Mouse (Mus musculus) right cerebral cortex, adult 2 months (tissue): ENCODE results near the gene Adcy5.

Experiments used
- DNase-seq, 2 experiments: peaks; one replicate each; pipeline ENCODE4 v3.0.0; 2021 to 2022; ENCODE audit warnings: low spot score in 2 of 2

Adcy5 gene

GRCm38 (mm10) chr16:35205681-35206080 lies 51.0 kb downstream of the Adcy5 start:
- no peak for DNase-seq

- DNase-seq: no peak
These were observed 51.7 kb downstream of the Adcy5 start for GRCm38 (mm10) chr16:35206426-35206825.

GRCm38 (mm10) chr16:35208796-35209195 lies 54.1 kb downstream of the Adcy5 start:
- no peak for DNase-seq

- no peak for DNase-seq
These were observed 55.1 kb downstream of the Adcy5 start for GRCm38 (mm10) chr16:35209753-35210152.

- no peak for DNase-seq
These were observed 60.4 kb downstream of the Adcy5 start for GRCm38 (mm10) chr16:35215047-35215446.

GRCm38 (mm10) chr16:35215498-35215897 lies 60.8 kb downstream of the Adcy5 start:
- DNase-seq: no peak

GRCm38 (mm10) chr16:35216826-35217491 lies 62.3 kb downstream of the Adcy5 start:
- no peak for DNase-seq

- no peak for DNase-seq
These were observed 65.7 kb downstream of the Adcy5 start for GRCm38 (mm10) chr16:35220412-35220811.

- DNase-seq: no peak
These were observed 66.9 kb downstream of the Adcy5 start for GRCm38 (mm10) chr16:35221581-35221980.

GRCm38 (mm10) chr16:35223930-35224329 lies 69.3 kb downstream of the Adcy5 start:
- DNase-seq: no peak

GRCm38 (mm10) chr16:35224716-35225115 lies 70.0 kb downstream of the Adcy5 start:
- DNase-seq: no peak

- DNase-seq: no peak
These were observed 74.9 kb downstream of the Adcy5 start for GRCm38 (mm10) chr16:35229582-35229981.

- no peak for DNase-seq
These were observed 77.6 kb downstream of the Adcy5 start for GRCm38 (mm10) chr16:35232153-35232750.

- no peak for DNase-seq
These were observed 78.7 kb downstream of the Adcy5 start for GRCm38 (mm10) chr16:35233329-35233728.

- no peak for DNase-seq
These were observed 82.4 kb downstream of the Adcy5 start for GRCm38 (mm10) chr16:35237091-35237490.

GRCm38 (mm10) chr16:35239318-35239965 lies 84.8 kb downstream of the Adcy5 start:
- DNase-seq: no peak

GRCm38 (mm10) chr16:35239966-35240730 lies 85.5 kb downstream of the Adcy5 start:
- DNase-seq: no peak

GRCm38 (mm10) chr16:35247364-35247763 lies 92.7 kb downstream of the Adcy5 start:
- no peak for DNase-seq

- no peak for DNase-seq
These were observed 94.1 kb downstream of the Adcy5 start for GRCm38 (mm10) chr16:35248825-35249224.

GRCm38 (mm10) chr16:35249763-35250162 lies 95.1 kb downstream of the Adcy5 start:
- DNase-seq: no peak

- DNase-seq: no peak
These were observed 97.0 kb downstream of the Adcy5 start for GRCm38 (mm10) chr16:35251690-35252089.

- DNase-seq: no peak
These were observed 98.3 kb downstream of the Adcy5 start for GRCm38 (mm10) chr16:35252967-35253366.
